Mouse (Mus musculus) liver, embryonic 11.5 days (tissue): ENCODE results near the gene Cyb5d1. TPM values are rescaled to one million over a fixed set of nuclear protein-coding genes. Genes with fewer than 3 reads are reported as not detected.

Experiments
- ATAC-seq: fragments of 200-750 bp; cut with Nextera tagmentation; replicated peaks from 2 replicates; pipeline ENCODE4 v1.8.0; 2017; ENCODE audit warnings: moderate number of reproducible peaks, mild to moderate bottlenecking, moderate TSS enrichment, moderate library complexity; ENCODE audit not compliant: low FRiP score
- DNase-seq: peaks from one replicate; pipeline ENCODE4 v3.0.0-alpha.2; 2017; ENCODE audit warnings: low spot score
- H3K27ac ChIP-seq: fragments of 300-500 bp; sonication (generic); 2 replicates; pipeline ENCODE4 v1.5.1; 2014; ENCODE audit warnings: mild to moderate bottlenecking, low read depth, low read length, control low read depth
- H3K27me3 ChIP-seq: fragments of 300-500 bp; sonication (generic); replicated peaks from 2 replicates; pipeline ENCODE4 v1.6.1; 2014; ENCODE audit warnings: low read length, mixed read lengths; ENCODE audit not compliant: control insufficient read depth, insufficient read depth
- H3K36me3 ChIP-seq: fragments of 300-500 bp; sonication (generic); 2 replicates; pipeline ENCODE4 v1.6.1; 2014; ENCODE audit warnings: mild to moderate bottlenecking, low read length, moderate library complexity, mixed read lengths; ENCODE audit not compliant: control insufficient read depth, insufficient read depth
- H3K4me1 ChIP-seq: fragments of 300-500 bp; sonication (generic); replicated peaks from 2 replicates; pipeline ENCODE4 v1.6.1; 2014; ENCODE audit warnings: low read length, mixed read lengths; ENCODE audit not compliant: control insufficient read depth, insufficient read depth
- H3K4me2 ChIP-seq: fragments of 300-500 bp; sonication (generic); 2 replicates; pipeline ENCODE4 v1.6.1; 2014; ENCODE audit warnings: mild to moderate bottlenecking, control low read depth, moderate library complexity
- H3K4me3 ChIP-seq: fragments of 300-500 bp; sonication (generic); 2 replicates; pipeline ENCODE4 v1.5.1; 2014; ENCODE audit warnings: low read depth, low read length, control low read depth
- H3K9ac ChIP-seq: fragments of 300-500 bp; sonication (generic); 2 replicates; pipeline ENCODE4 v1.6.1; 2014; ENCODE audit warnings: low read depth, low read length, control low read depth
- H3K9me3 ChIP-seq: fragments of 300-500 bp; sonication (generic); 2 replicates; pipeline ENCODE4 v1.6.1; 2016; ENCODE audit warnings: low read length, inconsistent platforms, mixed read lengths; ENCODE audit not compliant: control insufficient read depth
- WGBS: fragments of 180-500 bp; shearing (Covaris S2); extraction: QIAGEN DNeasy Blood & Tissue Kit; methylation state at CpG from one replicate; pipeline ENCODE4 v1.1.7; 2014; 5-methylcytosine and 5-hydroxymethylcytosine counted together
- polyA plus RNA-seq: library from polyadenylated mRNA; unstranded; fragments of >200 nt; fragmentation: Nextera tagmentation; extraction: Ambion mirVana; gene quantifications from 2 replicates; pipeline ENCODE4 v1.2.1, GENCODE M21; 2014

The Cyb5d1 gene
- polyA plus RNA-seq, 1 experiment from 2014 or later = 19.9 TPM

DNA sequence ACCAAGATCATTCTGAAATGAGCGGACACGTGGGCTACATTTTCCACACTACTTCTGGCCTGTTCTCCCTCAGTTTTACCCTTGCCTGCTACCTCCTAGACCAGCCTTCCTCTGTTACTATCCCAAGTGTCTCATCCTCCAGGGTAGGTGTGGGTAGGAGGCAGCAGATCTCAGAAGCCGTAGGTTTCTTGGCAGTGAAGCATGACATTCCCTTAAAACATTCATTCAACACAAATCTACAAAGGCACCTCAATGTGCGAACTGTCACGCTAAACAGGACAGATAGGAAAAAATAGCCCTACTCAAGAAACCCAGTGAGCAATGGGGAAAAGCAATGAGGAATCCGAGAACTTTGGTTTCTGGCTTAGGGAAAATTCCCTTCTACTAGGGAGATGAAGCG, 17.1 kb upstream of the Cyb5d1 start:
- no peaks in the 10 kb centered on the region for H3K27me3 ChIP-seq
- peak overlapping the region; percentile 85 for H3K4me3 ChIP-seq
- peak overlapping the region; percentile 97 for H3K4me2 ChIP-seq
- H3K36me3 ChIP-seq = peaks cover 4% of the 10 kb centered on the region
- H3K4me1 ChIP-seq = peaks cover 62% of the 10 kb centered on the region
- DNase-seq (no peak), ATAC-seq (no peak)
- H3K9ac ChIP-seq = no peak overlapping the region
- WGBS = 69% methylated on average over 7 of the region's 7 CpGs
- peak overlapping the region; percentile 95 for H3K27ac ChIP-seq
- H3K9me3 ChIP-seq = no peaks in the 10 kb centered on the region

DNA sequence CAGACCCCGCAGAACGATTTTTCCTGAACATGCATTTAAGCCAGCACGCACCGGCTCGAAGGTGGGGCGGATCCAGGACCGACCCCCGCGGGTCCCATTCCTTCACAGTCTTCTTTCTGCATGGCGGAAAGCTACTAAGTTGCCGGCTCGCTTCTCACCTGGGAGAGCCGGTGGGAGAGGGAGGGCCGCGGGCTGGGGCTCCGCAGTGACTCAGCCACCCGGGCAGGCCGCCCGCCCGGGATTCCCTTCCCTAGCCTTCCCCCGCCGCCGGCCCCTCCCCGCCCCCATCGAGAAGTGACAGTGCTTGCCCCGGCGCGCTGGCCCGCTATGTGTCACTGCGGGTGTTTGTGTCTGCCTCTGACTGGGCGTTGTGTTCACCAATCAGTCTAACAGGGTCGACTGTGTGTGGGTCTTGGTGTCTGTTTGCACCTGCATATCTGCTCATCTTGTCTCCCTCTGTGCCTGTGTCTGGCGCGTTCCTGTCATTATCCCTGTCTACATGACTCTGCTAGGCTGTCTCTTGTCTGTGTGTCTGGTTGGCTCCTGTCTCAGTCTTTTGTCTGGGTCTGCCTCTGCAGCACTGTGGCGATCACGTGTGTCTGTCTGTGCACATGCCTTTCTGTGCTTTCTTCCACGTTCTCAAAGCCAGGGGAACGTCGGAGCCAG, 16.2 kb upstream of the Cyb5d1 start:
- Histone ChIP-seq H3K9ac (peak overlapping the region; percentile 74), H3K27ac (peak overlapping the region; percentile 95), H3K36me3 (peaks cover 6% of the 10 kb centered on the region), H3K27me3 (no peaks in the 10 kb centered on the region), H3K4me2 (peak overlapping the region; percentile 97), H3K4me3 (peak overlapping the region; percentile 85), H3K9me3 (no peaks in the 10 kb centered on the region), H3K4me1 (peaks cover 55% of the 10 kb centered on the region)
- WGBS = 1% methylated on average over 38 of the region's 39 CpGs
- ATAC-seq = peak; percentile 33
- no peak for DNase-seq

DNA sequence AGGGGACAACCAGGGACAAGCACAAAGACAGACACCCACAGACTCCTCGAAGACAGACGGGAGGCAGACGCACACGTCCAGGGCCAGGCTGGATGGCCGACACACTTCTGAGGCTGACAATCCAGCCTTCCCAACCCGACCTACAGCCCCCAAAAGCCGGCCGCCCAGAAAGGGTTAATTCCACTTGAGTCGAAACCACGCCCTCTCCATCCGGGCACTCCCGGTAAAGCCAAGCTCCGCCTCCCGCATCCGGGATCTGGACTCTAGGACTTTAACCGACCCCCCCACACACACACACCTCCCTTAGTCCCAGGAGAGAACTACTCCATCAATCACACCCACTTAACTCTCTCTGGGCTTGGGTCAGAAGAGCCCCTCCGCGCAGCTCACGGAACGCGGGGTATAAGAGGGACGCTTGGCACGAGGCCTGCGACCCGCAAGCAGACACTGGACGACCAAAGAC, 15.7 kb upstream of the Cyb5d1 start:
- peaks cover 52% of the 10 kb centered on the region for H3K4me1 ChIP-seq
- peaks cover 10% of the 10 kb centered on the region for H3K36me3 ChIP-seq
- peak overlapping the region; percentile 97 for H3K4me2 ChIP-seq
- peak; percentile 59 for ATAC-seq
- no peaks in the 10 kb centered on the region for H3K9me3 ChIP-seq
- DNase-seq = peak; percentile 98
- H3K27ac ChIP-seq = peak overlapping the region; percentile 95
- WGBS = under 1% methylated on average over 26 of the region's 26 CpGs
- no peaks in the 10 kb centered on the region for H3K27me3 ChIP-seq
- H3K9ac ChIP-seq = peak overlapping the region; percentile 74
- H3K4me3 ChIP-seq = peak overlapping the region; percentile 85

DNA sequence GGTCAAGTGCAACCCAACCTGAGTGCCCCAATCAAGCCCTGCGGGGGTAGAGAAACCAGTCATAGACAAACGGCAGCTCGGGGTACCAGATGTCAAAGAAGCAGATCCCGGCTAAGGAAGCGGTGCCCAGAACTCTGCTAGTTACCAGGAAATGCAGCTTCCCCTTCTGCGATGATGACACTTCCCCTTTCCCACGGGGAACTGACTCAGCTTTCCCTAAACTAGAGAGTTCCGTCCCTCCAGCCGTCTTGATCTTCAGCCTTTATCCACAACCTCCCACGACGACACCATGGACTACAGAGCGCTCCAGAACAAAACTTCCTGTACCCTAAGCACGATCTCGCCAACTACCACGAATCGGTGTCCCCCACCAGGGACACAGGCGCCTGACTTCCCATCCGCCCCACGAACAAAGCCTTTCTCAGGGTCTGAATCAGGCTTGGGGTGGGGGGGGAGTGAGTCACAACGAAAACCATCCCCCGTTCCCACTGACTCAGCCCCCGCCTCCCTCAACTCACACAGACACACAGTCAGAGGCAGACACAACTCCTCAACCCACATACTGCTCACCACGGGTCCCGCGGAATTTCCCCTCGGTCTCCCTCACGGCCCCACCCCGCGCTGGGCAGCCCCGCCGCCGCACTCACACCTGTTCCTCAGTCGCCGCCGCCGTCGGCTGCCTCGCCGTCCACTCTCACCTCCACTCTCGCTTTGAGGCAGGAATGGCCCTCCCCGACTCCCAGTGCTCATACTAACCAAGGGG, 15.1 kb upstream of the Cyb5d1 start:
- H3K27me3 ChIP-seq = no peaks in the 10 kb centered on the region
- H3K4me2 ChIP-seq = peak overlapping the region; percentile 97
- under 1% methylated on average over 41 of the region's 41 CpGs for WGBS
- H3K4me3 ChIP-seq = peak overlapping the region; percentile 85
- H3K27ac ChIP-seq = peak overlapping the region; percentile 95
- H3K9me3 ChIP-seq = no peaks in the 10 kb centered on the region
- H3K9ac ChIP-seq = peak overlapping the region; percentile 74
- H3K4me1 ChIP-seq = peaks cover 48% of the 10 kb centered on the region
- ATAC-seq (peak; percentile 4), DNase-seq (peak; percentile 72)
- peaks cover 17% of the 10 kb centered on the region for H3K36me3 ChIP-seq

DNA sequence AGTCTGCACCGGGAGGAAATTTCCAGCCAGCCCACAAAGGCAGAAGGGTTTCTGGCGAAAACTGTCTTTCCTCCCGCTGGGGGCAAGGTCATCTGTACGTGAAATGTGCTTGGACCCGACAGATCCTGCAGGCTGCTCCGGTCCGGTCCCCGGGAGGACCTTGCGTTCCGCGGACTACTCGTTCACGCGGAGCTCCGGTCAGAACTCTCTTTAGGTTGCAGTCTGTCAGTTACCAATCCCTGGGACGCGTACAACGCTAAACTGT, 14.5 kb upstream of the Cyb5d1 start:
- peak overlapping the region; percentile 95 for H3K27ac ChIP-seq
- H3K36me3 ChIP-seq = peaks cover 22% of the 10 kb centered on the region
- ATAC-seq = no peak
- under 1% methylated on average over 18 of the region's 18 CpGs for WGBS
- DNase-seq = no peak
- no peaks in the 10 kb centered on the region for H3K27me3 ChIP-seq
- H3K9me3 ChIP-seq = no peaks in the 10 kb centered on the region
- H3K4me1 ChIP-seq = peaks cover 43% of the 10 kb centered on the region
- H3K4me2 ChIP-seq = peak overlapping the region; percentile 97
- H3K9ac ChIP-seq = peak overlapping the region; percentile 74
- H3K4me3 ChIP-seq = peak overlapping the region; percentile 85

DNA sequence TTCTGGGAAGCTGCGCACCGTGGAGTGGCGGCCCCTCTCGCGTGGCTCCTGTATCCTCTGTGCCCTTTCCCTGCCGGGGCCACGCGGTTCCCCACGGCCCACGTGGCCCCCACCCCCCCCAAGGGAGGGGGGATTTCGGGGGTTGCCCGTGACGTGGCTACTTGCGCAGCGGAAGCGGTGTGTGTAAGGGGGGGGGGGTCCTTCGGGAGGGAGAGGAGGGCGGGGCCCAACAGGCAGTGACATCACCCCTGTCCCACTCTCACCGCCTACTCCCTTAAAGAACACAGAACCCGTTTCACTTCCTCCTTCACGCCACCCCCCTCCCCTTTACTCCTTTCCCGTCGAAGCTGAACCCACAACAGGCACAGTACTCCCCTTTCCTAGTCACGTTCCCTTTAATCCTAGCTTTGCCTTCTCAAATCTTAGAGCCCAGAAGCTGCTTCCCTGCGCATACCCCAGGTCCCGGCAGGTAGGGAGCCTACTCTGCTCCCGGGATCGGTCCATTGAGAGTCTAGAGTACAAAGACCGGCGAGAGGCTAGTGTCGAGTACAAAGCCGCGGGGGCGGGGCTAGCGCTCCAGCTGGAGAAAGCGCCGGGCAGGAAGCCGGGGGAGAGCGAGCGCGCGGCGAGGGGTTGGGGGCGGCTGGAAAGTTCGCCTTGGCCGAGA, 14.1 kb upstream of the Cyb5d1 start:
- under 1% methylated on average over 41 of the region's 46 CpGs for WGBS
- Histone ChIP-seq H3K9me3 (no peaks in the 10 kb centered on the region), H3K4me2 (peak overlapping the region; percentile 97), H3K4me3 (peak overlapping the region; percentile 85), H3K9ac (peak overlapping the region; percentile 74), H3K27ac (peak overlapping the region; percentile 95), H3K36me3 (peaks cover 26% of the 10 kb centered on the region), H3K27me3 (no peaks in the 10 kb centered on the region), H3K4me1 (peaks cover 38% of the 10 kb centered on the region)
- ATAC-seq (peak; percentile 53; the same call in 1 of the 2 replicates), DNase-seq (peak; percentile 89)

DNA sequence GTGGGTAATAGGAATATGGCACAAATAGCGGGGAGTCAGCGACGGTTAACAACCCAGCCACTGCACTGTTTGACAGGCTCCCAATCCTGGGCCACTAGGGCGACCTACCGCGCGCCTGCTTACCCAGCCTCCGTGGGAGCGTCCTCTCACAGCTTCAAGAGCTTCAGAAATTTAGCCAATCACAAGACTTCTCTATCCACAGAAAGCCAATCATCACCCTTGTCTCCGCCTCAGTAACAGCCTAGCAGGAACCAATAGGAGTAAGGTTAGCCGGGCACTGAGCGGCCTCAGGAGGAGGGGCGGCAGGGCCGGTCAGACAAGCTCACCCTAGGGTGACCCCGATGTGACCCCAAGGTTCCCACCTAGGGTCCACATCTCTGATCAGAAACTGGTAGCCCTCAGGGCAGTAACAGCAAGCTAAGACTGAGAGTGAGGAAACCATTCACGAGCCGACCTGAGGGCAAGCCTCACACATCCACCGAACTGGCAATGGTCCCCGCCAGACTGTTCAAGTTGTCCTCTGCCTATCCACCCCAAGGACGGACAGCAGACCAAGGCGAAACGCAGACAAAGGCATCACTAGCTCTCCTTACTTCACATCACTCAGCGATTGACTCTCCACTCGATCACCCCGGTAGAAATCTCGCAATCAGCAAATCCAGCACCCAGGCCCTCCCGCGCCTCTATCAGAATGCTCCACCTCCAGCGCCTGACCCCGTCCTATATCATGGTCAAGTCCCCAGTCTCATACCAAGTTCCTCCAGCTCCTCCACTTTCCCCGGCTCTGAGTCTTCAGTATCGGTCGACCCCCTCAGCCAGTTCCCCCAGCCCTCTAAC, 13.3 kb upstream of the Cyb5d1 start:
- peaks cover 31% of the 10 kb centered on the region for H3K4me1 ChIP-seq
- H3K9ac ChIP-seq = peak overlapping the region; percentile 74
- ATAC-seq (peak; percentile 76), DNase-seq (peak; percentile 78)
- H3K4me2 ChIP-seq = peak overlapping the region; percentile 97
- WGBS = 0% methylated on average over 33 of the region's 33 CpGs
- peak overlapping the region; percentile 85 for H3K4me3 ChIP-seq
- H3K9me3 ChIP-seq = no peaks in the 10 kb centered on the region
- H3K27ac ChIP-seq = peak overlapping the region; percentile 95
- no peaks in the 10 kb centered on the region for H3K27me3 ChIP-seq
- H3K36me3 ChIP-seq = peaks cover 32% of the 10 kb centered on the region

DNA sequence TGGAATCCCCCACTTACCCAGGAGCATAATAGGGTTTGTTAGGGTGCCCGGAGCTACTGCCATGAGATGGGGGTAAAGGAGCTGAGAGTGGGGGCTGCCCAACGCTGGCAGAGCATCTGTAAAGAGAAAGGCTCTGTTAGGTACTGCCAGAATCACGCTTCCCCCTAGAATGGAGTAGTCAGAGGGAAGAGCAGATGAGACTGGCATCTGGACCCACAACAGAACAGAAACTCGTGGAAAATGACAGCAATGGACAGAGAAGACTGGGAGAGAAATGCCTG, 12.2 kb upstream of the Cyb5d1 start:
- peaks cover 37% of the 10 kb centered on the region for H3K36me3 ChIP-seq
- H3K4me1 ChIP-seq = peaks cover 20% of the 10 kb centered on the region
- H3K4me3 ChIP-seq = peak overlapping the region; percentile 85
- no peaks in the 10 kb centered on the region for H3K9me3 ChIP-seq
- WGBS = 83% methylated on average over 4 of the region's 4 CpGs
- H3K9ac ChIP-seq = no peak overlapping the region
- H3K27me3 ChIP-seq = no peaks in the 10 kb centered on the region
- ATAC-seq (no peak), DNase-seq (no peak)
- H3K4me2 ChIP-seq = peak overlapping the region; percentile 97
- H3K27ac ChIP-seq = no peak overlapping the region
